Mouse (Mus musculus): ENCODE data around the gene Mpp5. TPM values are rescaled to one million over a fixed set of nuclear protein-coding genes. Genes with fewer than 3 reads are reported as not detected.

Gene Mpp5
- total and polyA plus RNA-seq, 2 experiments from 2014 or later: 10.8 to 14.7 TPM

DNA sequence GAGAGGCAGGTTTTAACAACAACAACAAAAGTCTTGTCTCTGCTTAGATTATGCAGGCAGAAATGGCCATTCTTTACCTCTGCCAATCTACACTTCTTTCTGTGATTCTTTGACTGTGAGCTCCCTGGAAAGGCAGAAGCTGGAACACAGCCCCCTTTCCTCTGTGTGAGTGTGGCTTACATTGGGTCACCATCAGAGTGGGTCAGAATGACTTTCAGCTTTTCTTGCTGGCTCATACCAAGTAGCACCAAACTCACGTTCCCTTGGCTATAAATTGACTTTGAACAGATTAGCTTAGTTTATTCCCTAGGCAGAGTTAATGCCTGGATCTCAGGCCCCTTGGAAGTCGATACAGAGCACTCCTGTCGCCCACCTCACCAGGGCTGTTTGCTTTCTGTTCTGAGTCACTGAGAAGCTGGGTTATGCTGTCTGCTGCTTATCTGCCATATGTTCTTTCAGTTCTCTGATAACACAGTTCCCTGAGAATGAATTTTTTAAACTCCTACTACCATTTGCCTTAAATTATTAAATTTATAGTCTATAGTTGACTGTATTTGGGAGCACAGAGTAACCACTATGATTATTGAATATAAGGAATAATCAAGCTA, 39.7 kb downstream of the Mpp5 start:
- DNase-seq (no peak), ATAC-seq (no peak)
- Histone ChIP-seq H3K9me3 (ENCODE audit: low read length) (no peaks in the 10 kb centered on the region), H3K4me2 (ENCODE audit: low read depth) (no peak overlapping the region), H3K27me3 (ENCODE audit: insufficient read depth, low read length) (no peaks in the 10 kb centered on the region), H3K27ac (ENCODE audit: low read depth, low read length) (no peak overlapping the region), H3K4me3 (ENCODE audit: low read depth, low read length) (no peak overlapping the region), H3K36me3 (ENCODE audit: insufficient read depth) (no peaks in the 10 kb centered on the region), H3K4me1 (ENCODE audit: insufficient read depth) (no peaks in the 10 kb centered on the region), H3K9ac (no peak overlapping the region)
- no peak for TF ChIP-seq CTCF (IDR thresholded peaks at IDR 0.05; ENCODE audit: low read depth)
- 64% methylated on average over 3 of the region's 3 CpGs for WGBS

DNA sequence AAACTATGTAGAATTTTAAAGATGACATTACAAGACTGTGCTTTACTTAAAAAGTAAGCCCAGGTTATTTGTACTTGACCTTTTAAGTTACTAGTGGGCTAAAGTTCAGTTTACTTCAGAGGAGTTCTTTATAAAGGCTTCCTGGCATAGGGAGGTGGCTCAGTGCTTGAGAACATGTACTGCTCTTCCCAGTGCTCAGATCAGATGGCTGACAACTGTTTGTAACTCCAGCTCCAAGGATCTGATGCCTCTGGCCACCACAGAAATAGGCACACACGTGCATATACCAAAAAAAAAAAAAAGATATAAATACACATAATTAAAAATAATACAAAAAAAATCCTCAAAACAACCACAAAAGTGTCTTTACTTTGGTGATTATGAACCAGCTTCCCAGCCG, 42.1 kb downstream of the Mpp5 start:
- Histone ChIP-seq H3K36me3 (ENCODE audit: insufficient read depth) (no peaks in the 10 kb centered on the region), H3K27ac (ENCODE audit: low read depth, low read length) (no peak overlapping the region), H3K4me1 (ENCODE audit: insufficient read depth) (no peaks in the 10 kb centered on the region), H3K9me3 (ENCODE audit: low read length) (no peaks in the 10 kb centered on the region), H3K9ac (no peak overlapping the region), H3K4me3 (ENCODE audit: low read depth, low read length) (no peak overlapping the region), H3K27me3 (ENCODE audit: insufficient read depth, low read length) (no peaks in the 10 kb centered on the region), H3K4me2 (ENCODE audit: low read depth) (no peak overlapping the region)
- TF ChIP-seq CTCF (IDR thresholded peaks at IDR 0.05; ENCODE audit: low read depth): no peak
- 74% methylated on average over 2 of the region's 2 CpGs for whole genome bisulfite sequencing
- no peak for ATAC-seq
- no peak for DNase-seq

DNA sequence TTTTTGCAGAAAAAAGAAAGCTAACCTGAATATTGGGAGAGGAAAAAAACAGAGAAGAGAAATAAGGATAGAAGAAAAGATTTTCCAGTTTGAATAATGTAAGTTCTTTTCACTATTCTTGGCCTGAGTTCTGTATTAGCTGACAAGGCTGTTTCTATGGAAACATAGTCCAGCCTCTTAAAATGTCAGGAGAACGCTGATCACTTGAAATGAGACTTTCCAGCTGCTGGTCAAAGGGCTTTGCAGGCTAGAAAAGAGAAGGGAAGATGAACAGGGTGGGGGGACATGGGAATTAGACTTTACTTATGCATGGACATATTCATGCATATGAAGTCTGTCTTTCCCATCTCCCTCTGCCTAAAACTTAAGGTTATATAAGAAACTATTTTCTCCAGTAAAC, 45.5 kb downstream of the Mpp5 start:
- Histone ChIP-seq H3K27me3 (ENCODE audit: insufficient read depth, low read length) (no peaks in the 10 kb centered on the region), H3K4me1 (ENCODE audit: insufficient read depth) (no peaks in the 10 kb centered on the region), H3K4me2 (ENCODE audit: low read depth) (no peak overlapping the region), H3K9ac (no peak overlapping the region), H3K36me3 (ENCODE audit: insufficient read depth) (no peaks in the 10 kb centered on the region), H3K27ac (ENCODE audit: low read depth, low read length) (no peak overlapping the region), H3K9me3 (ENCODE audit: low read length) (no peaks in the 10 kb centered on the region), H3K4me3 (ENCODE audit: low read depth, low read length) (no peak overlapping the region)
- ATAC-seq: no peak
- DNase-seq: peak; percentile 1
- TF ChIP-seq CTCF (IDR thresholded peaks at IDR 0.05; ENCODE audit: low read depth): no peak
- 9% methylated on average over 1 of the region's 1 CpGs for whole genome bisulfite sequencing

DNA sequence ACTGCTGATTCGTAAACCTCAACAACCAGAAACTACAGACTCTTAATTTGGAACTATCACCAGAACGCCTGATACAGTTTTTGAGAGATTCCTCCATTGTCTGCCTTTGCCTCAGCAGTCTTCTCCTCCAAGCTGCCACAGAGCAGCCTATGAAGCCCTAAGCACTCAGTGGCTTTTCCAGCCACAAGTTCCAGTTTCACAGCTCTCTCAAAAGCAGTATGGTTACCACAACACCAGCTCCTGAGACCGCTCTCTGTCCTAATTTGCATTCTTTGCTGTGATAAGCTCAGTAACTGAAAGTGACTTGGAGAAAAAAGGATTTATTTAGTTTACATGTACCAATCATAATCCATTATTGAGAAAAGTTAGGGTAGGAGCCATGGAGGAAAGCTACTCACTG, 51.3 kb downstream of the Mpp5 start:
- WGBS: 79% methylated on average over 3 of the region's 3 CpGs
- H3K9ac ChIP-seq: no peak overlapping the region
- no peak overlapping the region for H3K4me3 ChIP-seq (ENCODE audit: low read depth, low read length)
- TF ChIP-seq CTCF (IDR thresholded peaks at IDR 0.05; ENCODE audit: low read depth): no peak
- ATAC-seq (no peak), DNase-seq (no peak)
- no peak overlapping the region for H3K4me2 ChIP-seq (ENCODE audit: low read depth)
- H3K27me3 ChIP-seq (ENCODE audit: insufficient read depth, low read length): no peaks in the 10 kb centered on the region
- H3K36me3 ChIP-seq (ENCODE audit: insufficient read depth): no peaks in the 10 kb centered on the region
- H3K4me1 ChIP-seq (ENCODE audit: insufficient read depth): no peaks in the 10 kb centered on the region
- no peaks in the 10 kb centered on the region for H3K9me3 ChIP-seq (ENCODE audit: low read length)
- H3K27ac ChIP-seq (ENCODE audit: low read depth, low read length): no peak overlapping the region

DNA sequence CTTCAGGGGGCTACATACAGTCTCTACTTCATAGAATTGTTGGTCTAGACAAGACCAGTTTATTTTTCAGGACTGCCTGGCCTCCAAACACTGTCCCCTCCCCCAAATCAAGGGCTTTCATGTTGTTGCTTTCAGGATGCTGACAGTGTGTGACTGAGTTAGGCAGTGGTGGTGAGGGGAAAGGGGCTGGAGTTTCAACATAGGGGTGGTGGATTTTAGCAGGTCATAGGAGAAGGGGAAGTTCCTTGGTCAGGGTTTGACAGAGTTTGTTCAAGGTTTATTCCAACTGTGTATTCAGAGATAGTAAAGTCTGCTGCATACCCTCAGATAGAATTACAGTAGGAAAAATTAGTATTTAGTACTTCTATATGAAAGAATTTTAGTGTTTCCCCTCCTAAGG, 53.1 kb downstream of the Mpp5 start:
- Histone ChIP-seq H3K4me1 (ENCODE audit: insufficient read depth) (no peaks in the 10 kb centered on the region), H3K27me3 (ENCODE audit: insufficient read depth, low read length) (no peaks in the 10 kb centered on the region), H3K4me3 (ENCODE audit: low read depth, low read length) (no peak overlapping the region), H3K36me3 (ENCODE audit: insufficient read depth) (no peaks in the 10 kb centered on the region), H3K4me2 (ENCODE audit: low read depth) (no peak overlapping the region), H3K27ac (ENCODE audit: low read depth, low read length) (no peak overlapping the region), H3K9ac (no peak overlapping the region), H3K9me3 (ENCODE audit: low read length) (no peaks in the 10 kb centered on the region)
- TF ChIP-seq CTCF (IDR thresholded peaks at IDR 0.05; ENCODE audit: low read depth): no peak
- ATAC-seq (no peak), DNase-seq (no peak)

DNA sequence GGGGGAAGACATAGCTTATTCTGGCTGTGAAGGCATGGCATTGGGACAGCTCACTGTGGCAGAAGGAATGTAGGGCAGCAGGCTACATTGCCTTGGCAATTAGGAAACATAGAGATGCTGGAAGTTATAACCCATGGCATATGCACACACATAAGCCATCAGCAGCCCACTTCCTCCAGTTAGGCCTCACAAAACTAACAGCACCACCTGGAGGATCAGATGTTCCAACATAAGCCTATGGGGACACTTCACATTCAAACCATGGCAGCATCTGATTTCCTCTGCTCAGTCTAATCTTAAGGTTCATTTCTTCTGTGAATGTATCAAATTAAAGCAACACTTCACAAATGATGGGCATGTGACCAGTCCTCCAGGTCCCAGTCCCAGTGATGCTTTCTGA, 65.7 kb downstream of the Mpp5 start:
- Histone ChIP-seq H3K9me3 (ENCODE audit: low read length) (no peaks in the 10 kb centered on the region), H3K4me3 (ENCODE audit: low read depth, low read length) (no peak overlapping the region), H3K4me1 (ENCODE audit: insufficient read depth) (no peaks in the 10 kb centered on the region), H3K27me3 (ENCODE audit: insufficient read depth, low read length) (no peaks in the 10 kb centered on the region), H3K9ac (no peak overlapping the region), H3K27ac (ENCODE audit: low read depth, low read length) (no peak overlapping the region), H3K4me2 (ENCODE audit: low read depth) (no peak overlapping the region), H3K36me3 (ENCODE audit: insufficient read depth) (no peaks in the 10 kb centered on the region)
- ATAC-seq: peak; percentile 40; the same call in 1 of the 2 replicates
- TF ChIP-seq CTCF (IDR thresholded peaks at IDR 0.05; ENCODE audit: low read depth): peak; percentile 30
- peak; percentile 23 for DNase-seq

DNA sequence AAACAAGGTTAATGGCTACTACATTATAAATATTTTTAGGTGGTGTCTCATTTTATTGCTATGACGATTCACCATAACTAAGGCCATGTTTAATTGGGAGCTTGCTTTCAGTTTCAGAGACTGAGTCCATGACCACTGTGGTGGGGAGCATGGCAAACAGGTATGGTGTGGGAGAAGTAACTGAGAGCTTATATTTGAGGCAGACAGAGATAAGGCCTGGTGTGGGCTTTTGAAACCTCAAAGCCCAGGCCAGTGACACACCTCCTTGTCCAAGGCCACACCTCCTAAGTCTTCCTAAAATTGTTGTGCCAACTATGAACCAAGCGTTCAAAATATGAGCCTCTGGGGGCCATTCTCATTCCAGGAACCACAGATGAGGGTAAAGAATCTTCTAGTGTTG, 85.8 kb downstream of the Mpp5 start:
- no peak for ATAC-seq

More for the DNA sequence above, 85.8 kb downstream of the Mpp5 start:
- H3K4me1 ChIP-seq (ENCODE audit: insufficient read depth): no peaks in the 10 kb centered on the region
- H3K4me2 ChIP-seq (ENCODE audit: low read depth): no peak overlapping the region
- peaks cover 26% of the 10 kb centered on the region for H3K36me3 ChIP-seq (ENCODE audit: insufficient read depth)
- no peak overlapping the region for H3K27ac ChIP-seq (ENCODE audit: low read depth, low read length)
- no peak overlapping the region for H3K9ac ChIP-seq
- H3K27me3 ChIP-seq (ENCODE audit: insufficient read depth, low read length): no peaks in the 10 kb centered on the region
- no peak overlapping the region for H3K4me3 ChIP-seq (ENCODE audit: low read depth, low read length)
- no peak for DNase-seq
- no peak for TF ChIP-seq CTCF (IDR thresholded peaks at IDR 0.05; ENCODE audit: low read depth)
- 89% methylated on average over 2 of the region's 2 CpGs for WGBS
- H3K9me3 ChIP-seq (ENCODE audit: low read length): no peaks in the 10 kb centered on the region

All from forebrain, postnatal 0 days (tissue).